Mouse (Mus musculus): ENCODE results near the gene Itsn1. TPM values are rescaled to one million over a fixed set of nuclear protein-coding genes. Genes with fewer than 3 reads are reported as not detected.

Itsn1 gene
- polyA plus RNA-seq, 1 experiment from 2014 or later, result 23.3 TPM

DNA sequence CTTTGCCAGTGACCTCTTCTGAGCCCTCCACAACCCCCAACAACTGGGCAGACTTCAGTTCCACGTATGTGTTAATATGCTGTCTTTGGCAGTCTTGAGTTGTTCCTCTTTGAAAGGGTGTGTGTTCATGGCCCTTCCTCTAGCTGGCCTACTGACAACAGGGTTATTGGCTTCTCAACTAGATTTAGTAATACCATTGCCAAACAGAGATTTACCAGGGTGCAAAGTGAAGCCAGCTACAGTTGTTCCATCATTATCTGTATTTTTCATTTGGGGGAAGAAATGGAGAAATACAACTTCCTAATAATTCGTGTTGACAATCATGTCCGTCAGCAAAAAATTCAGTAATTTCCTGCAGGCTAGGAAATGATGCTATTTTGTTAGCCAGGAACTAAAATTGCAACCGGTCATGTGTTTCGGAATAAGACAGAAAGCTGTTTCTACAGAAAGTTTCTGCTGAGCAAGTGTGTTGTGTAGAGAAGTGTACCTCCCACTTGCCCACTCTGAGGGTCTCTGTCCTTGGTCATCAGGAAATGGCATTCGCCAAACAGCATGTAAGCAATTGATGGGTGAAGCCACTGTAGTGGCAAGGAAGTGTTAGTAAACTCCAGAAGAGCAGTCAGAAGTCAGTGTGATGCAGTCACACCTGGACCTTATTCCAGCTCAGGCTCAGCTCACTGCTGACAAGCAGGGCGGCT lies 120.0 kb downstream of the Itsn1 start:
- no peak overlapping the region for H3K4me2 ChIP-seq (replicated peaks)
- no peak overlapping the region for H3K4me3 ChIP-seq (replicated peaks)
- 0 out of 2 replicates have a peak overlapping the region, but pooled peaks have one; percentile 4 for H3K27ac ChIP-seq (replicated peaks)
- H3K36me3 ChIP-seq, result peaks cover 38% of the 10 kb centered on the region
- peaks cover 10% of the 10 kb centered on the region for H3K4me1 ChIP-seq
- 85% methylated on average over 7 of the region's 7 CpGs for WGBS
- ATAC-seq (ENCODE audit: insufficient number of reproducible peaks, low FRiP score, low TSS enrichment, low read depth), result no peak
- no peaks in the 10 kb centered on the region for H3K27me3 ChIP-seq
- H3K9ac ChIP-seq, result no peak overlapping the region
- no peaks in the 10 kb centered on the region for H3K9me3 ChIP-seq (replicated peaks)

DNA sequence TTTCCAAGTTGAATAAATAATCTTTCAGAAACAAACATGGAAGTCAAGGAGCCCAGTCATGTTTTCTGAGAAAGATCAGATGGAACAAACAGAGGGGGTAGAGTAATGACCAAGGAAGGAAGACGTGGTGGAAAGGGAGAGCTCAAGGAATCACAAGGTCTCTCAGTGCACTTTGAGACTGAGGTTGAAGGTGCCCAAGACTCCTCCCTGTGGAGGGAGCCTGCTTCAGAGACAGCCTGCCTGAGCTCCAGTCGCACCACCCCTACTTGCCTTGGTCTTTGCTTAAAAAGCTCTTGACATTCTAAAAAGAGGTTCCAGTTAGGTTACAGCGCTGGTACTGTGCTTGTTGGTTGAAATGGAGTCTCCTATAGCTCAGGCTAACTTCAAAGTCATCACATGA lies 121.1 kb downstream of the Itsn1 start:
- no peak overlapping the region for H3K4me3 ChIP-seq (replicated peaks)
- no peak for ATAC-seq (ENCODE audit: insufficient number of reproducible peaks, low FRiP score, low TSS enrichment, low read depth)
- peaks cover 47% of the 10 kb centered on the region for H3K36me3 ChIP-seq
- no peak overlapping the region for H3K9ac ChIP-seq
- H3K4me2 ChIP-seq (replicated peaks), result no peak overlapping the region
- no peaks in the 10 kb centered on the region for H3K27me3 ChIP-seq
- H3K27ac ChIP-seq (replicated peaks), result no peak overlapping the region
- H3K4me1 ChIP-seq, result peaks cover 10% of the 10 kb centered on the region
- no peaks in the 10 kb centered on the region for H3K9me3 ChIP-seq (replicated peaks)
- WGBS, result 95% methylated on average over 3 of the region's 3 CpGs

DNA sequence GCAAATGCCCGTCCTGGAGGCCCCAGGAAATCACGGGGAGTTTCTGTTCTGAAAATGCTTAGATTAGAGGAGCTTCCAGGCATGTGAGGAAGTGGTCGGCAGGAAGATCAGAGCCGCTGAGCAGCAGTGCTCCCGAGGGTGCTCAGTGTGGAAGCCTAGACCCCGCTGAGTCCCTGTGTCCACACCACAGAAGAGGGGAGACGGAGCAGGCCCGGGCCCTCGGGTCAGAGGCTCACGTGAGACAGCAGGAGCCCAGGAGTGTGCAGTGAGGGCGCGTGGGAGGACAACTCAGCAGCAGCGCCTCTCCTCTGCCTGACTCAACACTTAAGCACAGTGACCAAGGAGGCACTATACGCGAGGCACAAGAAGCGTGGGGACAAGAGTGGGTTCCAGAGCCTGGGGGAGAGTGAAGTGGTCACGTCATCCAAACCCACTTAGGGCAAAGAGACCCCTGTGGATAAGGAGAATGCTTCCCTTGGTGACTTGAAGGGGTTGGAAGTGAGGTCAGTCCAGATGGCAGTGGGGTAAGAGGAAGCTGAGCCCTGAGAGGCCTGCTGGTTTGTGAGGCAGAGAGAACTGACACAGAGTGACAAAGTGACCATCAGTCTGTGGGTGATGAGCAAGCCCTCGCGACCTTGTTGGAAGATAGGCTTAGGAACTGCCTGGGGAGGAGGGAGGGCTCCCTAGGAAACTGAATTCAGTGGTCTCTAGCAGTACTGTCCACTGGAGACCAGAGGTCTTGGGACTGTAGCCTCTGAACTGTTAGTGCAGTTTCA lies 122.6 kb downstream of the Itsn1 start:
- H3K4me2 ChIP-seq (replicated peaks), result no peak overlapping the region
- no peak overlapping the region for H3K9ac ChIP-seq
- H3K27me3 ChIP-seq, result no peaks in the 10 kb centered on the region
- H3K4me1 ChIP-seq, result peaks cover 4% of the 10 kb centered on the region; the same call in 1 of the 2 replicates
- 85% methylated on average over 19 of the region's 19 CpGs for WGBS
- H3K36me3 ChIP-seq, result peaks cover 58% of the 10 kb centered on the region
- no peak overlapping the region for H3K4me3 ChIP-seq (replicated peaks)
- no peaks in the 10 kb centered on the region for H3K9me3 ChIP-seq (replicated peaks)
- no peak overlapping the region for H3K27ac ChIP-seq (replicated peaks)
- ATAC-seq (ENCODE audit: insufficient number of reproducible peaks, low FRiP score, low TSS enrichment, low read depth), result no peak

DNA sequence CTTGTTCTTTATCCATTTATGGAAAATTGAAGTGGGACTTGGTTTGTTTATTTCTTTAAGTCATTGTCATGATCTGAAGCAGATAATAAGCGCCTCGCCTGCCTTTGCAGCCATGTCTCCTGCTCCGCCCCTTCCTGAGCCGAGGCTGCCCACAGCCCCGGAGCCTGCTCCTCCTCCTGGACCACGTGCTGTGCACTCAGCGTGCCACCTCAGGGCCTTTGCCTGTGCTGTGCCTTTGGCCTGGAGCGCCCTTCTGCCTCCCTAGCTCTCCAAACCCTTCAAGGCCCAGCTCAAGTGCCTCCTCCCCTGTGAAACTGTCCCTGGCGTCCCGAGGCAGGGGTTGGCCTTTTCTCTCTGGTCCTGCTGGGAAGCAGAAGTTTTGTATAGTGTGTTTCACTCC lies 123.7 kb downstream of the Itsn1 start:
- no peak overlapping the region for H3K4me2 ChIP-seq (replicated peaks)
- no peaks in the 10 kb centered on the region for H3K27me3 ChIP-seq
- peaks cover 3% of the 10 kb centered on the region; the same call in 1 of the 2 replicates for H3K4me1 ChIP-seq
- H3K9me3 ChIP-seq (replicated peaks), result no peaks in the 10 kb centered on the region
- 76% methylated on average over 10 of the region's 10 CpGs for WGBS
- H3K36me3 ChIP-seq, result peaks cover 68% of the 10 kb centered on the region
- no peak overlapping the region for H3K27ac ChIP-seq (replicated peaks)
- ATAC-seq (ENCODE audit: insufficient number of reproducible peaks, low FRiP score, low TSS enrichment, low read depth), result no peak
- no peak overlapping the region for H3K4me3 ChIP-seq (replicated peaks)
- no peak overlapping the region for H3K9ac ChIP-seq

DNA sequence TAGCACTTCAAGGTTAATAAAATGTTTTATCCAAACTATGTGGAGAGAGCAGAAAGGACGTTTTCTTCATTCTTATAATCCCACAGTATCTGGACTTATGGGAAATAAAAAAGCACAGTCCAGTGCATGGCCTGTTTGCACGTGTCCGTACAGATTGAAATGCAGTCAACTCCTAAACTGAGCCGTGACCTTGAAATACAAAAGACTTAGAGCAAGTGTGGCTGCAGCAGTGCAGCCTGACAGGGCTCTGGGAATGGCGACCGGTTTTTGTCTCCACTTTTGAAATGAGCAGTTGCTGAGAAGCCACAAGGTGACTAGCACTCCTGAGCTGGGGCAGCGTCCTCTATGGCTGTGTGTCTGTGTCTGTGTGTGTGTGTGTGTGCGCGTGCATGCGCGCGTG lies 124.1 kb downstream of the Itsn1 start:
- WGBS, result 91% methylated on average over 12 of the region's 12 CpGs
- Histone ChIP-seq H3K4me2 (replicated peaks) (no peak overlapping the region), H3K4me1 (peaks cover 3% of the 10 kb centered on the region; the same call in 1 of the 2 replicates), H3K9me3 (replicated peaks) (no peaks in the 10 kb centered on the region), H3K36me3 (peaks cover 69% of the 10 kb centered on the region), H3K27ac (replicated peaks) (no peak overlapping the region), H3K4me3 (replicated peaks) (no peak overlapping the region), H3K27me3 (no peaks in the 10 kb centered on the region), H3K9ac (no peak overlapping the region)
- no peak for ATAC-seq (ENCODE audit: insufficient number of reproducible peaks, low FRiP score, low TSS enrichment, low read depth)

DNA sequence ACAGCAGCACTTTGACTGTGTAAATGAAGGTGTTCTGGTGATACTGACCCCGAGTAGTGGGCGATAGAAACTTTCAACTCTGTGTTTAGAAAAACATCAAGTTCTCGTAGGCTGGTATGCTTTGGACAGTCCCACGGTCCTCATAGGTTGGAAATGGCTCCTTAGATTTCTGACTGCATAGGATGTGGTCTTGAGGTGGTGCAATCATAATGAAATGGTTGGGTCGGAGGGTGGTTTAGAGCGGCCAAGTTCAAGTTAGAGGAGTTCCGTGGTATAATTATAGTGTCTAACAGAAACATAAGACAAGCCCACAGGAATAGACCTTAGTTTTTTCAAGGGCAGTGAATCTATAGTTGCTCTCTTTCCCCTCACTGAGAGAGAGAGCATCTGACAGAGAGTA lies 129.6 kb downstream of the Itsn1 start:
- WGBS, result 87% methylated on average over 7 of the region's 7 CpGs
- Histone ChIP-seq H3K9ac (no peak overlapping the region), H3K4me3 (replicated peaks) (no peak overlapping the region), H3K4me1 (peaks cover 28% of the 10 kb centered on the region), H3K27me3 (no peaks in the 10 kb centered on the region), H3K27ac (replicated peaks) (no peak overlapping the region), H3K4me2 (replicated peaks) (no peak overlapping the region), H3K9me3 (replicated peaks) (no peaks in the 10 kb centered on the region), H3K36me3 (peaks cover 41% of the 10 kb centered on the region)
- peak; percentile 44; the same call in 1 of the 2 replicates for ATAC-seq (ENCODE audit: insufficient number of reproducible peaks, low FRiP score, low TSS enrichment, low read depth)

DNA sequence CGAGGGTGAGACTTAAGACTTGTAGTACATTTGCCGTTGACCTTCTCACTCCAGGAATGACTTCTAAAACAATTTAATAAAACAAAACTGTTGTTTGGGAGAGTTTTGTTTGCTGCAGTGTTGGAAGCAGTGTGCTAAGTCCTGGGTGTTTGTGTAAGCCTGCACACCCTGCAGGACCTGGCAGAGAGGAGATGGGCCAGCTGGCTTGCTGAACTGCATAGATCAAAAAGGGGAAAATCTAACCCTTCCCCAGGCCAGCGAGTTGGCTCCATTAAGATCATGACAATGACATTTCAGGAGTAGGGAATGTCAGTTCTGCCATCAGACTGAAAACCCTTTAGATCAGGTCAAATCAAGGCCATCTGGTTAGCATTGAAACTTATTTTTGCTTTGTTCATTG lies 130.1 kb downstream of the Itsn1 start:
- Histone ChIP-seq H3K4me3 (replicated peaks) (no peak overlapping the region), H3K9ac (no peak overlapping the region), H3K27me3 (no peaks in the 10 kb centered on the region), H3K36me3 (peaks cover 43% of the 10 kb centered on the region), H3K4me1 (peaks cover 28% of the 10 kb centered on the region), H3K4me2 (replicated peaks) (no peak overlapping the region), H3K27ac (replicated peaks) (no peak overlapping the region), H3K9me3 (replicated peaks) (no peaks in the 10 kb centered on the region)
- no peak for ATAC-seq (ENCODE audit: insufficient number of reproducible peaks, low FRiP score, low TSS enrichment, low read depth)
- WGBS, result 79% methylated on average over 3 of the region's 3 CpGs

DNA sequence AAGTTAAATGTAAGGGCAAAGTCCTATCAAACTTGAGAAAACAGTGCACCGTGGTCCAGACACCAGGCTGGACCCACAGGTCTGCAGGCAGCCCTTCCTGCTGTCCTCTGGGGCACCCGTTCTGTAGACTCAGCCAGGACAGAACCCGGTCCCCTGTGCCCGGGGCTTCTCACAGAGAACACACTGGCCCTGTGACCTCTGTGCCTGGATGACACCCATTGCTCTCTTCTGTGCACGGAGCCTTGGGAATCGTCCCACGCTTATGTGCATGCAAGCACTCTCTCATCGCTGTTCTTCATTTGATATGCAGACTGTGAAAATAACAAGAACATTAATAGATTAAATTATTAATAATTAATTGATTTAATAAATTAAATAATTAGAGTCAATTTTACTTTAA lies 130.9 kb downstream of the Itsn1 start:
- Histone ChIP-seq H3K4me2 (replicated peaks) (no peak overlapping the region), H3K9me3 (replicated peaks) (no peaks in the 10 kb centered on the region), H3K9ac (no peak overlapping the region), H3K36me3 (peaks cover 42% of the 10 kb centered on the region), H3K27me3 (no peaks in the 10 kb centered on the region), H3K27ac (replicated peaks) (no peak overlapping the region), H3K4me1 (peaks cover 28% of the 10 kb centered on the region), H3K4me3 (replicated peaks) (no peak overlapping the region)
- no peak for ATAC-seq (ENCODE audit: insufficient number of reproducible peaks, low FRiP score, low TSS enrichment, low read depth)
- WGBS, result 82% methylated on average over 8 of the region's 8 CpGs

DNA sequence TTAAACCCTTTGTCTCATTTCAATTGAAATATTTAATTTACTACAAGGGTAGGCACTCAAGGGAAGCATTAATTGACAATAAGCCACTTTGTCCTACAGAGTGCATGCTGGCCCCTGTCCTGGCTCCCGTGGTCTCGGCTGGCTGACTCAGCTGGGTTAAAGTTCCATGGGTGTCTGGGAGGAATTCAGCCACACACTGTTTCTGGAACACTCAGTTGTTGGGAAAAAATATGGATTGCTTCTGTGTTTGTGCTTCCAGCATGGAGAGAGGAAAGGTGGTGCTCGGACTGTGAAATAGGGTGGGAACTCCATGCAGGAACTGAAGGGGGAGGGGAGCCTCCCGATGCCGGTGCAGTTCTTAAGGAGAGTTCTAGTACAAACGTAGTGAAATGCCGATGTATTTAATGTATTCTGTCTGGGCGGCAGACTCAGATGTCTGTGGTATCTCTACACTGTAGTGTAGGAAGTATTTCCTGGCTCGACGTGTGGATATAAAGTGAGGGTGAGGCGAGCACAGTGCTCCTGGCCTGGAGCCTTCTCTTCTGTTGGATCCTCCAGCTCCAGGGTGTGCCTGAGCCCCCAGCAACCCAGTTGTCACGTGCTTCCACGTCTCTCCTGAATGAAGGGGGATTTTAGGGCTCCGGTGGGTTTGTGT lies 131.5 kb downstream of the Itsn1 start:
- H3K27me3 ChIP-seq, result no peaks in the 10 kb centered on the region
- no peak overlapping the region for H3K4me2 ChIP-seq (replicated peaks)
- H3K36me3 ChIP-seq, result peaks cover 40% of the 10 kb centered on the region
- H3K27ac ChIP-seq (replicated peaks), result peak overlapping the region; percentile 76
- no peak overlapping the region for H3K4me3 ChIP-seq (replicated peaks)
- ATAC-seq (ENCODE audit: insufficient number of reproducible peaks, low FRiP score, low TSS enrichment, low read depth), result no peak
- H3K9me3 ChIP-seq (replicated peaks), result no peaks in the 10 kb centered on the region
- WGBS, result 44% methylated on average over 14 of the region's 14 CpGs
- H3K9ac ChIP-seq, result no peak overlapping the region
- H3K4me1 ChIP-seq, result peaks cover 28% of the 10 kb centered on the region

DNA sequence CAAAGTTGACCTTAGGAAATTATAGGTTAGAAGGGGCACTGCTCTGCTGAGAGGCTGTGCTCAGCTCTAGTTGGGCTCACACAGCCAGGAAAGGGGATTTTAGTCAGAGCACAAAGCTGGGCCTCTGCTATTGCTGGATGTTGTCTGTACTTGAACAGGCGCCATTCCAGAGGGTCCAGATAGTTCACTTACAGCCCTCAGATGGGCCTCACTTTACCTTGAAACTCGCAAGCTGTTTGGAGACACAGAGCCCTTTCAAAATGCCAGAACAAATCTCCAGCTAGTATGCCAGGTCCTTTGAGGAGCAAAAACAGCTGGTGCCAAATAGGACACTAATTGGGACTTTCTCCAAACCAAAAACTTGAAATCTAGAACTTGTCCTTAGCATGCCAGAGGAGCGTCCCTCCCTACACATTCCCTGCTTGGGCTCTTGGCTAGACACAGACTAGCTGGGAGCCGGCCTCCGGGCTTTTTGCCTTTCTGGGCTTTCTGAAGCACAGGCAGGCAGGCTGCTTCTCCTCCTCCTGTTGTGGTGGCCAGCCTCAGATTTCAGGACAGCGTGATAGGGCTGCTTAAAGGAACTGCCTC lies 132.8 kb downstream of the Itsn1 start:
- H3K9me3 ChIP-seq (replicated peaks), result no peaks in the 10 kb centered on the region
- H3K27ac ChIP-seq (replicated peaks), result peak overlapping the region; percentile 76
- peaks cover 28% of the 10 kb centered on the region for H3K4me1 ChIP-seq
- peaks cover 35% of the 10 kb centered on the region for H3K36me3 ChIP-seq
- no peak; the same call in 1 of the 2 replicates for ATAC-seq (ENCODE audit: insufficient number of reproducible peaks, low FRiP score, low TSS enrichment, low read depth)
- no peak overlapping the region for H3K9ac ChIP-seq
- H3K27me3 ChIP-seq, result no peaks in the 10 kb centered on the region
- WGBS, result 48% methylated on average over 6 of the region's 6 CpGs
- no peak overlapping the region for H3K4me2 ChIP-seq (replicated peaks)
- H3K4me3 ChIP-seq (replicated peaks), result no peak overlapping the region

DNA sequence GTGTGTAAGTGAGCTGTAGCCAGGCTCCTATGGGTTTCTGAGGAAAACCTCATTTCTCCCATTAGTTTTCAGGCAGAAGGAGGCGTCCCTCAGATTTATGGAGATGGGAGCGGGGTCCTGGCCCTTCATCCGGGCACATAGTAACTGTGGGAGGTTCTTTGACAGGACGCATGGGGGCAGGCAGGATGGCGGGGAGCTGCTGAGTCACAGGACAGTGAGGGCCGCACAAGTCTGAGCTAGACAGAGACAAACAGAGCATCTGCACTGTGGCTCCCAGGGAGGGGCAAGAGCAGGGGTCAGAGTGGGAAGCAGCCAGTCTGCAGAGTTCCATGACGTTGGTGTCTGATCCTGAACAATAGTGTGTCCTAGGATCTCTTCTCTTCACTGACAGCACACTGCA lies 133.8 kb downstream of the Itsn1 start:
- no peak for ATAC-seq (ENCODE audit: insufficient number of reproducible peaks, low FRiP score, low TSS enrichment, low read depth)
- Histone ChIP-seq H3K27me3 (no peaks in the 10 kb centered on the region), H3K27ac (replicated peaks) (peak overlapping the region; percentile 28), H3K36me3 (peaks cover 29% of the 10 kb centered on the region), H3K9me3 (replicated peaks) (no peaks in the 10 kb centered on the region), H3K4me3 (replicated peaks) (no peak overlapping the region), H3K4me2 (replicated peaks) (no peak overlapping the region), H3K9ac (no peak overlapping the region), H3K4me1 (peaks cover 28% of the 10 kb centered on the region)
- 67% methylated on average over 7 of the region's 7 CpGs for WGBS
